ENCODE assay signal across 24 mouse cellular contexts in the genomic region with DNA sequence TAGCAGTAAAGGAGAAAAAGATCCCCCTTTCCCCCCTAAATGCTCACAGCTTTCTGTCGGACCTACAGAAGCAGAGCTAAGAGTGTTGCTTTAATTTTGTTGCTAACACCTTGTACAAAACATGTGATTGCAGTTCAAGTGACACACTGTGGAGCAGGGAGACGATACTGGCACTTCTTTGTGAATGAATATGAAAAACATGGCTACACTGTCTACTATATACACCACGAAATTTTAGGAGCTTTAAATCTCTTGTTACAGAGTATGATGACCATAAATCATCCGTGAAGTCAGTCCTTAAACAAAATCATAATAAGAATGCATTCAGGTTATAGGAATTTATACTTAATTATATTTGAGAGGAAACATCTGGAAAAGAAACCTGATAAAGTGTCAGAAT.
DNase-seq lines count a peak whose midpoint lies in the region; ATAC-seq lines count a peak whose summit lies in the region.
"Had no signal": no experiment of that assay in that cellular context is flagged by ENCODE, and none has a peak within 500 bp of the region (broad histone marks: within the 10 kb centered on the region; RNA-seq: fewer than 3 reads in every experiment).

No protein-coding gene starts in this region.

- no peak overlapping the region for H3K27ac ChIP-seq in embryonic facial prominence, embryonic 11.5 days (replicated peaks; ENCODE audit: low read depth, low read length)
- H3K27ac ChIP-seq in embryonic facial prominence, embryonic 10.5 days (replicated peaks) = no peak overlapping the region
- H3K27ac ChIP-seq in limb, embryonic 11.5 days (replicated peaks; ENCODE audit: low read depth, low read length) = no peak overlapping the region
- H3K27ac ChIP-seq in limb, embryonic 10.5 days = no peak overlapping the region
- 0 out of 2 replicates have a peak overlapping the region, but pooled peaks have one; percentile 33 for H3K27ac ChIP-seq in limb, embryonic 13.5 days
- H3K27ac ChIP-seq: forebrain, embryonic 10.5 days; gastrocnemius, adult 2 months; hindbrain, embryonic 10.5 days; hindbrain, embryonic 13.5 days; intestine, embryonic 15.5 days had no signal

- no peak for DNase-seq in embryonic facial prominence, embryonic 11.5 days (ENCODE audit: low spot score)
- DNase-seq in embryonic facial prominence, embryonic 10.5 days (ENCODE audit: low spot score) = no peak
- DNase-seq in limb, embryonic 11.5 days (ENCODE audit: low spot score) = no peak
- DNase-seq in limb, embryonic 10.5 days (ENCODE audit: low spot score) = no peak
- no peak for DNase-seq in layer of hippocampus, adult 18-20 months (ENCODE audit: low spot score in 2 of 2)
- DNase-seq: adrenal gland, postnatal 10 days; adrenal gland, postnatal 36 days; cerebellum, adult 18-20 months; cerebellum, adult 9-11 months; cerebellum, postnatal 25 days; forebrain, postnatal 0 days; gastrocnemius, adult 2 months; gastrocnemius, postnatal 14 days; heart, adult 11 months; kidney, adult 11 months had no signal

- H3K4me2 ChIP-seq in embryonic facial prominence, embryonic 11.5 days (ENCODE audit: low read depth, low read length) = no peak overlapping the region
- no peak overlapping the region for H3K4me2 ChIP-seq in limb, embryonic 11.5 days (ENCODE audit: low read depth, severe bottlenecking)
- H3K4me2 ChIP-seq in limb, embryonic 13.5 days (replicated peaks) = no peak overlapping the region
- H3K4me2 ChIP-seq: heart, embryonic 12.5 days; hindbrain, embryonic 13.5 days; intestine, embryonic 15.5 days had no signal

- peak; percentile 55; the same call in 1 of the 2 replicates for ATAC-seq in embryonic facial prominence, embryonic 11.5 days (replicated peaks; ENCODE audit: insufficient number of reproducible peaks, low FRiP score, low TSS enrichment, low read depth)
- peak; percentile 47; the same call in 1 of the 2 replicates for ATAC-seq in limb, embryonic 11.5 days (ENCODE audit: insufficient number of reproducible peaks, low FRiP score, low TSS enrichment, low read depth)
- ATAC-seq in limb, embryonic 13.5 days (ENCODE audit: low FRiP score, low read depth) = peak; percentile 56; the same call in 1 of the 2 replicates
- ATAC-seq: forebrain, embryonic 14.5 days; forebrain, postnatal 0 days; hindbrain, embryonic 16.5 days; Patski had no signal

- H3K9me3 ChIP-seq in embryonic facial prominence, embryonic 11.5 days (replicated peaks; ENCODE audit: control insufficient read depth, low read length) = no peaks in the 10 kb centered on the region
- H3K9me3 ChIP-seq in embryonic facial prominence, embryonic 10.5 days = no peaks in the 10 kb centered on the region
- H3K9me3 ChIP-seq in limb, embryonic 11.5 days (ENCODE audit: control insufficient read depth, low read length) = no peaks in the 10 kb centered on the region
- H3K9me3 ChIP-seq in limb, embryonic 10.5 days (replicated peaks) = no peaks in the 10 kb centered on the region
- H3K9me3 ChIP-seq in limb, embryonic 13.5 days = no peaks in the 10 kb centered on the region
- H3K9me3 ChIP-seq: forebrain, embryonic 10.5 days; heart, embryonic 12.5 days; hindbrain, embryonic 10.5 days; hindbrain, embryonic 13.5 days; intestine, embryonic 15.5 days had no signal

- WGBS in embryonic facial prominence, embryonic 11.5 days = 63% methylated on average over 4 of the region's 4 CpGs
- 84% methylated on average over 4 of the region's 4 CpGs for WGBS in embryonic facial prominence, embryonic 10.5 days
- WGBS in limb, embryonic 11.5 days = 79% methylated on average over 4 of the region's 4 CpGs
- WGBS in limb, embryonic 10.5 days = 86% methylated on average over 4 of the region's 4 CpGs
- WGBS in limb, embryonic 13.5 days = 47% methylated on average over 4 of the region's 4 CpGs

- no peak overlapping the region for H3K9ac ChIP-seq in embryonic facial prominence, embryonic 11.5 days (replicated peaks; ENCODE audit: low read length)
- H3K9ac ChIP-seq in limb, embryonic 11.5 days (ENCODE audit: low read length) = no peak overlapping the region
- no peak overlapping the region for H3K9ac ChIP-seq in limb, embryonic 13.5 days
- H3K9ac ChIP-seq: forebrain, postnatal 0 days; heart, embryonic 12.5 days; hindbrain, embryonic 13.5 days; intestine, embryonic 15.5 days had no signal

- H3K4me3 ChIP-seq in embryonic facial prominence, embryonic 11.5 days (ENCODE audit: low read depth, low read length) = no peak overlapping the region
- H3K4me3 ChIP-seq in embryonic facial prominence, embryonic 10.5 days = no peak overlapping the region
- H3K4me3 ChIP-seq in limb, embryonic 11.5 days (ENCODE audit: low read depth, low read length) = no peak overlapping the region
- no peak overlapping the region for H3K4me3 ChIP-seq in limb, embryonic 10.5 days
- no peak overlapping the region for H3K4me3 ChIP-seq in limb, embryonic 13.5 days
- H3K4me3 ChIP-seq: forebrain, embryonic 10.5 days; gastrocnemius, adult 2 months; heart, embryonic 12.5 days; hindbrain, embryonic 10.5 days; hindbrain, embryonic 13.5 days; intestine, embryonic 15.5 days had no signal

- H3K4me1 ChIP-seq in embryonic facial prominence, embryonic 11.5 days (ENCODE audit: control insufficient read depth, insufficient read depth, low read length) = no peaks in the 10 kb centered on the region
- H3K4me1 ChIP-seq in embryonic facial prominence, embryonic 10.5 days = no peaks in the 10 kb centered on the region; the same call in 1 of the 2 replicates
- H3K4me1 ChIP-seq in limb, embryonic 11.5 days (ENCODE audit: control insufficient read depth, insufficient read depth, low read length) = no peaks in the 10 kb centered on the region
- H3K4me1 ChIP-seq in limb, embryonic 10.5 days = no peaks in the 10 kb centered on the region
- peaks cover 19% of the 10 kb centered on the region for H3K4me1 ChIP-seq in limb, embryonic 13.5 days
- H3K4me1 ChIP-seq: forebrain, embryonic 10.5 days; intestine, embryonic 15.5 days had no signal

- H3K36me3 ChIP-seq in embryonic facial prominence, embryonic 11.5 days (replicated peaks; ENCODE audit: control insufficient read depth, insufficient read depth, low read depth, low read length) = peaks cover 3% of the 10 kb centered on the region; the same call in 1 of the 2 replicates
- peaks cover 21% of the 10 kb centered on the region for H3K36me3 ChIP-seq in embryonic facial prominence, embryonic 10.5 days (replicated peaks)
- H3K36me3 ChIP-seq in limb, embryonic 11.5 days (ENCODE audit: control insufficient read depth, insufficient read depth, low read length) = no peaks in the 10 kb centered on the region
- peaks cover 9% of the 10 kb centered on the region; the same call in 1 of the 2 replicates for H3K36me3 ChIP-seq in limb, embryonic 10.5 days
- H3K36me3 ChIP-seq in limb, embryonic 13.5 days = peaks cover 19% of the 10 kb centered on the region
- H3K36me3 ChIP-seq: intestine, embryonic 15.5 days had no signal

- H3K27me3 ChIP-seq in embryonic facial prominence, embryonic 11.5 days (ENCODE audit: control insufficient read depth, insufficient read depth, low read length) = no peaks in the 10 kb centered on the region
- H3K27me3 ChIP-seq in embryonic facial prominence, embryonic 10.5 days (replicated peaks; ENCODE audit: low read depth, poor library complexity, severe bottlenecking) = no peaks in the 10 kb centered on the region
- no peaks in the 10 kb centered on the region for H3K27me3 ChIP-seq in limb, embryonic 11.5 days (ENCODE audit: control insufficient read depth, insufficient read depth, low read length)
- no peaks in the 10 kb centered on the region for H3K27me3 ChIP-seq in limb, embryonic 10.5 days (ENCODE audit: low read depth, poor library complexity, severe bottlenecking)
- H3K27me3 ChIP-seq in limb, embryonic 13.5 days = no peaks in the 10 kb centered on the region
- H3K27me3 ChIP-seq: heart, embryonic 12.5 days; hindbrain, embryonic 13.5 days; intestine, embryonic 15.5 days; Patski had no signal
